Mouse (Mus musculus): ENCODE results near the gene Csrp2. TPM values are rescaled to one million over a fixed set of nuclear protein-coding genes. Genes with fewer than 3 reads are reported as not detected.

Csrp2 gene
- 130 TPM in 2 replicates for polyA plus RNA-seq (2015; fragmentation: Nextera tagmentation; extraction: Ambion mirVana)

DNA sequence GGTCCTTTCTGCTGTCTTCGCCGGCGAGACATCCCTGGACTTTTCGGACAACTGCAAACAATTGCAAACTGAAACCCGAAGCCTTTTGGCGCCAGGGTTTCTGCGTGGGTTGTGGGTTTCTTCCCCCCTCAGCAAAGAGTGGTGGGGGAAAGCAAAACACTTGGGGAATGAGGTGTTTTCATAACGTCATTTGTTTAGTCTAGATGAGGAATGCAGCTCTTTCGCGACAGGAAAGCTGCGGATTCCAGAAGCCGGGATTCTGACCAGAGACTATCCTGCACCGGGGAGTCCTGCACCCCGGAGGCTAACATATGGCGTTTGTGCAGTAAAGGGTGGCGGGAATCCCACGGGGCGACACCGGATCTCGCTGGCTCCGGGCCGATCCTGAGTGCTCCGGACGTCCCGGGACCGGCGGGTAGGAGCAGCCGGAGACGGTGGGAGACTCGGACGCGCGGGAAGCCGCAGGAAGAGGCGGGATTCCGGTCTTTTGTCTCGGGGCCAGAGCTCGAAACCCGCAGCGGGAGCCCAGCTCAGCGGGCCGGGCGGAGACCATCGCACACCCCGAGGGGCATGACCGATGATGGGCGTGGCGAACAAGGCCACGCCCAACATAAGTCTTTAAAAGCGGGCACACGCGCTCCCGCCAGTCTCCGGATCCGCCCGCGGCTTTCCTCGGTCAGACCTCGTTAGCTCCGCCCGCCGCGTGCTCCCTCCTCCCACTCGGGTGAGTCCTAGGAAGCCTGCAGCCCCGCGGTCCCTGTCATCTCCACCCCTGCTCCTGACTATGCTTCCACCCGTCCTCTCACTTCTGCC lies at the start of gene Csrp2:
TSS of gene Csrp2 (plus strand) at position 259 of the 813 bp plus-strand sequence.
- H3K36me3 ChIP-seq: no peaks in the 10 kb centered on the region
- no peaks in the 10 kb centered on the region for H3K9me3 ChIP-seq
- H3K27me3 ChIP-seq: no peaks in the 10 kb centered on the region
- under 1% methylated on average over 62 of the region's 67 CpGs for WGBS
- ATAC-seq (ENCODE audit: insufficient number of reproducible peaks, low FRiP score, low TSS enrichment, low read depth): peak; percentile 90
- H3K4me3 ChIP-seq: peak within 1 kb of the TSS; percentile 61
- peaks cover 22% of the 10 kb centered on the region for H3K4me1 ChIP-seq
- peak within 1 kb of the TSS; percentile 73 for H3K9ac ChIP-seq
- peak within 1 kb of the TSS; percentile 96 for H3K27ac ChIP-seq
- H3K4me2 ChIP-seq: peak within 1 kb of the TSS; percentile 79

DNA sequence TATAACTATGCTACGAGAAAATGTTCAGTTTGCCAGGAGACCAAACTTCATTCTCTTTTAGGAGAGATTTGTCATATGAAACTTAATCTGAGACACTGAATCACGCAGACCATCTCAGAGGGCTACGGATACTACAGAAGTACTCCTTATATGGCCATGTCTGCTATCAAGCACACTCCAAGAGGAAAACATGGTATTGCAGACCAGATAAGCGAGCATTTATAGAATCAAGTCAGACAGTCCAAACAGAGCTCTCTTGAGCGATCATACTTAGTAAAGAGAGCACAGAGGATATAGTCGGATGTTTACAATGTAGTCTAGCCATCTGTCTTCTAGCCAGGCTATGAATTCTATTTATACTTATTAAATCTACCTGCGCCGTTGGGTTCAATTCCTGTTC lies 44.7 kb upstream of the Csrp2 start:
- Histone ChIP-seq H3K9ac (no peak overlapping the region), H3K4me3 (no peak overlapping the region), H3K4me1 (peaks cover 15% of the 10 kb centered on the region), H3K9me3 (no peaks in the 10 kb centered on the region), H3K4me2 (no peak overlapping the region), H3K27ac (no peak overlapping the region), H3K27me3 (no peaks in the 10 kb centered on the region), H3K36me3 (no peaks in the 10 kb centered on the region)
- WGBS: 66% methylated on average over 8 of the region's 8 CpGs
- no peak for ATAC-seq (ENCODE audit: insufficient number of reproducible peaks, low FRiP score, low TSS enrichment, low read depth)

DNA sequence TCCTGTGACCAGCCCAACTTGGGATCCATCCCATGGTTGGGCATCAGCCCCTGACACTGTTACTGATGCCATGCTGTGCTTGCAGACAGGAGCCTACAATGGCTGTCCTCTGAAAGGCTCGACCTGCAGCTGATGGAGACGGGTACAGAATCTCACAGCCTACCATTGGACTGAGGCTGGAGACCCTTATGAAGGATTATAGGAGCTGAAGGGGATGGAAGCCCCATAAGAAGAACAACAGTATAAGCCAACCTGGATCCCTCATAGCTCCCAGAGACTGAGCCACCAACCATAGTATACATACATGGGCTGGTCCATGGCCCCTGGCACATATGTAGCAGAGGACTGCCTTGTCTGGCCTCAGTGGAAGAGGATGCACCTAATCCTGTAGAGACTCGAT lies 42.6 kb upstream of the Csrp2 start:
- H3K27ac ChIP-seq: no peak overlapping the region
- H3K4me1 ChIP-seq: peaks cover 15% of the 10 kb centered on the region
- ATAC-seq (ENCODE audit: insufficient number of reproducible peaks, low FRiP score, low TSS enrichment, low read depth): no peak
- 93% methylated on average over 3 of the region's 3 CpGs for WGBS
- no peak overlapping the region for H3K4me2 ChIP-seq
- no peaks in the 10 kb centered on the region for H3K9me3 ChIP-seq
- no peak overlapping the region for H3K4me3 ChIP-seq
- H3K27me3 ChIP-seq: no peaks in the 10 kb centered on the region
- H3K36me3 ChIP-seq: no peaks in the 10 kb centered on the region
- no peak overlapping the region for H3K9ac ChIP-seq

DNA sequence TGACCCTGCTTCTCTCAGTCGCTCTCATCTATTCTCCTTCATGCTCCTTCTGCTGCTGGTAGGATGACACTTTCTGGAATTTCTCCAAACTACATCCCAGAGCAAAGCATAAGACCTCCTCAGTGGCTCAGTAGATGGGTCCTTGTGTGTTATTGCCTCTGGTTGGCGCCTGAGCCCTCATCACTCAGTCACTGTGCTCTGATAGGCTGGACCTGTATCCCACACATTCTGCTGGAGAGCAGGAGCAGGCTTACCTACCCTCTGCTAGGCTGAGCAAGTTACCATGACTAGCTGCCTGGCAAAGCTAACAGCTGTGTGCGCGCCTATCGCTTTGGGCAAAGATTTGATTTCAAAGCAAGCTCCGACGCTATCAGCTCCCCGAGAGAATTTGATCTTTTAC lies 41.7 kb upstream of the Csrp2 start:
- H3K4me2 ChIP-seq: no peak overlapping the region
- no peak for ATAC-seq (ENCODE audit: insufficient number of reproducible peaks, low FRiP score, low TSS enrichment, low read depth)
- H3K9ac ChIP-seq: no peak overlapping the region
- peaks cover 15% of the 10 kb centered on the region for H3K4me1 ChIP-seq
- H3K27ac ChIP-seq: no peak overlapping the region
- no peak overlapping the region for H3K4me3 ChIP-seq
- no peaks in the 10 kb centered on the region for H3K36me3 ChIP-seq
- WGBS: 55% methylated on average over 8 of the region's 8 CpGs
- H3K27me3 ChIP-seq: no peaks in the 10 kb centered on the region
- no peaks in the 10 kb centered on the region for H3K9me3 ChIP-seq

DNA sequence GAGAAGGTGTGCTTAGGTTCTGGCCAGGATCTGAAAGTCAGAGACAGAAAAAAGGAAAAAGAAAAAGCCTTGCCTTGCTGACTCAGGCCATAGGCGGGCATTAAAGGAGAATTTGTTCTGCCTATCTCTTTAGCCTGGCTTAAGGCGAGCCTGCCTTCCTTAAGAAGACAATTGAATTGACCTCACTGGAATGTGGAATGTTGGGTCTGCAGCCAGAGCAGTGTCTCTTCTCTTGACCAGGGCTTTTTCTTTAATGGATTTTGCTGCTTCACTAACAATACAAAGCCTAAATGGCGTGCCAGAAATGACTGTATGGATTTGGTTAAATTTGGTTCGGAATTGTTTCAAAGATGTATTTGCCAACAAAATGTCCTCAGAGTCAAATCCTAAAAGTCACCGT lies 40.9 kb upstream of the Csrp2 start:
- no peaks in the 10 kb centered on the region for H3K27me3 ChIP-seq
- H3K36me3 ChIP-seq: no peaks in the 10 kb centered on the region
- H3K4me3 ChIP-seq: no peak overlapping the region
- H3K9me3 ChIP-seq: no peaks in the 10 kb centered on the region
- 32% methylated on average over 5 of the region's 5 CpGs for WGBS
- no peak for ATAC-seq (ENCODE audit: insufficient number of reproducible peaks, low FRiP score, low TSS enrichment, low read depth)
- no peak overlapping the region for H3K9ac ChIP-seq
- no peak overlapping the region for H3K27ac ChIP-seq
- peaks cover 15% of the 10 kb centered on the region for H3K4me1 ChIP-seq
- H3K4me2 ChIP-seq: no peak overlapping the region

DNA sequence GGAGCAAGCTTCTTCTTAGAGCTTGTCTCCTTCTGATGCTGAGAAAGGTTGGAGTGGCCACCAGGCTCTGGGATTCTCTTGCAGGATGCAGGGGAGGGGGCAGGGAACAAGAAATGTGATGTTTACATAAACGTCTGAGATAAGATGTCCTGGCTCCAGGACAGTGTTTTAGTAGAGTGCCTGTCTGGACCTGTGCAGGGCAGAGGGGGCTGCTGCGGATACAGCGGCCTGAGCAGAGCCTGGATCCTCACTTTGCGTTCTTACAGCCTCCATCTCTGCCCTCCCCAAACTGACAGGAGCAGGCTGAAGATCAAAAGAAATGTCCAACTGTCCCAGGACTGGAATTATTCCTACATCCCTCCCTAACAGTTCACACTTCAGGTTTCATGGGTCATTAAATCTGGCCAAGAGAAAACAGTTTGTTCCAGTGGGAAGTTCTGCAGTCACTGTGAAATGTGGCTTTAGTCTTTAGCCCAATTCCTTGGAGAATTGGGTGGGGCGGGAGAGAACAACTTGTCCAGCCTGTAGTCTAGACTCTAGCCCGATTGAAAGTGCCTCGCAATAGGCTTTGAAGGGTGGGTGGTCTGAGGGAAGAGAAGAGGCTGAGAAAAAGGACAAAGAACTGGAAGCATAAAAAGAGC lies 40.0 kb upstream of the Csrp2 start:
- Histone ChIP-seq H3K4me3 (no peak overlapping the region), H3K9ac (no peak overlapping the region), H3K27ac (no peak overlapping the region), H3K9me3 (no peaks in the 10 kb centered on the region), H3K27me3 (no peaks in the 10 kb centered on the region), H3K4me1 (peaks cover 15% of the 10 kb centered on the region), H3K4me2 (no peak overlapping the region), H3K36me3 (no peaks in the 10 kb centered on the region)
- no peak for ATAC-seq (ENCODE audit: insufficient number of reproducible peaks, low FRiP score, low TSS enrichment, low read depth)
- 20% methylated on average over 7 of the region's 7 CpGs for WGBS

DNA sequence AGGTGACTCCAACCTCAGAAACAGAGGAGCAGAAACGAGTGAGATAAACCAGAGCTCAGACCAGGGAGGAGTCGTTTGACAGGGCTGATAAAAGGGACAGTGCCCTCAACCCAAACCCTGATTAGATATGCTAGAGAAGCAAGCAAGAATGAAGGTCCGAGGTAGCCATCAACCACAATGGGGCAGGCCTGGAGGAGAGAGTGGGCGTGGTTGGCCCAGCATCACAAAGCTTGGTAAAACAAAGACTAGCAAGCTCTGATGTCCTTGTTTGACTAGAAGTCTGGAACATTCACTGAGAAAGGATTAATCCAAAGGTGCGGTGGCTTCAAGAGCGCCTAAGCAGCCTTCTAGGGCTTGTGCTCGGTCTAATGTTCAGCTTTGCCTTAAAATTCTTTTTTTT lies 38.2 kb upstream of the Csrp2 start:
- Histone ChIP-seq H3K36me3 (no peaks in the 10 kb centered on the region), H3K27me3 (no peaks in the 10 kb centered on the region), H3K4me1 (peaks cover 15% of the 10 kb centered on the region), H3K27ac (no peak overlapping the region), H3K9me3 (no peaks in the 10 kb centered on the region), H3K4me2 (no peak overlapping the region), H3K4me3 (no peak overlapping the region), H3K9ac (no peak overlapping the region)
- ATAC-seq (ENCODE audit: insufficient number of reproducible peaks, low FRiP score, low TSS enrichment, low read depth): no peak
- WGBS: 68% methylated on average over 7 of the region's 7 CpGs

DNA sequence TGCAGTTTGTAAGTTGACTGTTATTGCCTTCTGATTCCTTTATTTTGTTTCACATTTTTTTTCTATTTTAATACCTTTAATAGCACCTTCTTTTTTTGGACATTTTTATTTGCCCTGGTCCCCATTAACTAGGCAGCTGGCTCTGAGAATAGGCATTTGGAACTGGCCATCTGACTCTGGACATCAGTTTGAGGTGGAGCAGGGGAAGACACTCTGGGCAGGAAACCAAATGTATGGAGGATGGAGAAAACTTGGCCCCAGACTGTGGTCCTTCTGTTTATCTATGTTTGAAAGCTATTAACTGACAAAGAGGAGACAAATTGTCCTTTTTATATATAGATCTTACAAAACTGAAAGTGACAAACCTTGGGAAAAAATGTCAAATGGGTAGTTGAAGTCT lies 36.9 kb upstream of the Csrp2 start:
- Histone ChIP-seq H3K4me3 (no peak overlapping the region), H3K9me3 (no peaks in the 10 kb centered on the region), H3K4me2 (no peak overlapping the region), H3K9ac (no peak overlapping the region), H3K27me3 (no peaks in the 10 kb centered on the region), H3K27ac (no peak overlapping the region), H3K4me1 (peaks cover 15% of the 10 kb centered on the region), H3K36me3 (no peaks in the 10 kb centered on the region)
- ATAC-seq (ENCODE audit: insufficient number of reproducible peaks, low FRiP score, low TSS enrichment, low read depth): no peak

DNA sequence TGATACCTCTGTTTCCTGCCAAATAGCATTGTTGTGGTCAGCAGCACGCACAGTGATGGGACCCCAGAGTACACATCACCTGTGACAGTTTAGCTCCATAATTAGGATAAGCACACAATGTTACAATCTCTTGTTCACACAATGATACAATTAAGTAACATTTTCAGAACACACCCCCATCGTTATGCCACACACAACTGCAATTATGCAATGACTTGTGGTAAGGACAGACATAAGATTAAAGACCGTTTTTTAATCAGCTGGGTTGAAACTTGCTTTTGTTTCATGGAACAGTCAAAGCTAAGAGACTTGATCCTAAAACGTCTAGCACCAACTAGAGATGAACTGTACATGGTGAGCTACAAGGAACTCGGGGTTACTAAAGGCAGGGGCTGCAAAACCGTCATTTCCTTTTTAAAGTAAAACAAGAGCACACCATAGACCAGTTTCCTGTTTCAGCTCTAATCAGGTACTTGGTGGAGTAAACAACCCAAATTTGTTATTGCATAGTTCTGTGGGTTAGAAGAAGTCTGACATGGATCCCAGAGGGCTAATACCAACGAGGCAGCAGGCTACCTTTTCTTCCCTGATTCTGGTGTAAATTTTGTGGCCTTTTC lies 28.8 kb upstream of the Csrp2 start:
- no peak overlapping the region for H3K9ac ChIP-seq
- no peak overlapping the region for H3K4me2 ChIP-seq
- no peaks in the 10 kb centered on the region for H3K36me3 ChIP-seq
- no peak for ATAC-seq (ENCODE audit: insufficient number of reproducible peaks, low FRiP score, low TSS enrichment, low read depth)
- no peak overlapping the region for H3K27ac ChIP-seq
- no peak overlapping the region for H3K4me3 ChIP-seq
- H3K4me1 ChIP-seq: no peaks in the 10 kb centered on the region
- 53% methylated on average over 7 of the region's 7 CpGs for WGBS
- no peaks in the 10 kb centered on the region for H3K27me3 ChIP-seq
- H3K9me3 ChIP-seq: no peaks in the 10 kb centered on the region

DNA sequence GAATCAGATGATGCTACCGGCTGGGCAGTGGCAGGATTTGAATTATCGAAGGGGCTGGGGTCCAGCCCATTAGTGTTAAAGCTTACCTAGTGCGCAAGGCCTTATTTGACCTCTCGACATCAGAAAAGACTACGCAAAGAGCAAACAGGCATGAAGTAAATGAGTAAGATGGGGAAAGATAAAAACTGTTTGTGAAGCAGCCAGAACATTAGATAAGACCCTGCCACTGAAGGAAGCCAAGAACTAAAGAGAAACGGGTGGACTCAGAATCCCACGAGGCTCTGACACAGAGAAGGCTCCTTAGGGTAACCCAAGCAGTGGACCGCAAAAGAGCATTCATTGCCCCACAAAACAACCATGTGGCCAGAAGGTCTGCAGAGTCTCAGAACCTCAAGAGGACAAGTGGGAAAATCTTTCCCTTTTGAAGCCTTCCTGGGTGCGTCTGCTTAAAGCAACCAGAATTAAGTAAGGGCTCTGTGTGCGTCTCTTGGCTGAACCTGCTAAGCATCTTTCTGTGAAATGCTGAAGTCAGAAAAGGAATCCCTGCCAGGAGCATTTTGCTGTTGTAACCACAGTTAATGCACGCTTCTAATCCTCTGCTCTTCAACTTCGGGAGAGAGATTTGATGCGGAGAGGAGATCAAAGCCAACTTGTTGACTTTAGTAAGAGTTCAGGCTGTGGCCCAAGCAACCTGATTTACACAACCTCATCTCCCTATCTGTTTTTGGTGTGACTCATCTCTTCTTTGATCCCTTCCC lies 19.7 kb upstream of the Csrp2 start:
- ATAC-seq (ENCODE audit: insufficient number of reproducible peaks, low FRiP score, low TSS enrichment, low read depth): no peak
- no peaks in the 10 kb centered on the region for H3K4me1 ChIP-seq
- no peaks in the 10 kb centered on the region for H3K27me3 ChIP-seq
- H3K36me3 ChIP-seq: no peaks in the 10 kb centered on the region
- no peaks in the 10 kb centered on the region for H3K9me3 ChIP-seq
- 44% methylated on average over 13 of the region's 13 CpGs for WGBS
- no peak overlapping the region for H3K9ac ChIP-seq
- H3K4me3 ChIP-seq: no peak overlapping the region
- H3K27ac ChIP-seq: no peak overlapping the region
- no peak overlapping the region for H3K4me2 ChIP-seq

DNA sequence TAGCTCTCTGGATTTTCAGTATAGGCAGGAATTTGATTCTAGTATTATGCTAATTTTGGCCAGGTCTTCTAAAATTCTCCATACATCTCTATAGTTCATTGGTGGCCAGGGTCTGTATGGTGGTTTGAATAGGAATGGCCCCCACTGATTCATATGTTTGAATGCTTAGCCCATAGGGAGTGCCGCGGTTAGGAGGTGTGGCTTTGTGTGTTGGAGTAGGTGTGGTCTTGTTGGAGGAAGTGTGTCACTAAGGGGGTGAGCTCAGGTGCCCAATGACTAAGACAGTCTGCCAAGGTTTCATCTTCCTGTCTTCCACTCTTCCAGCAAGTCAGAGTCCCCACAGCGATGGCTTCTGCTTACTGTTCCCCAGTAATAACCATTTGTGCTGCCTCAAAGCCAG lies 15.7 kb upstream of the Csrp2 start:
- Histone ChIP-seq H3K9me3 (no peaks in the 10 kb centered on the region), H3K9ac (no peak overlapping the region), H3K4me2 (no peak overlapping the region), H3K27me3 (no peaks in the 10 kb centered on the region), H3K4me1 (no peaks in the 10 kb centered on the region), H3K4me3 (no peak overlapping the region), H3K27ac (no peak overlapping the region), H3K36me3 (no peaks in the 10 kb centered on the region)
- no peak for ATAC-seq (ENCODE audit: insufficient number of reproducible peaks, low FRiP score, low TSS enrichment, low read depth)
- 91% methylated on average over 3 of the region's 3 CpGs for WGBS

Data from limb, embryonic 15.5 days (tissue).